Mouse (Mus musculus) adrenal gland, postnatal 10 days (tissue): ENCODE measurements around the gene Fscn2. TPM values are rescaled to one million over a fixed set of nuclear protein-coding genes. Genes with fewer than 3 reads are reported as not detected.

Experiments used
- DNase-seq: peaks from one replicate; pipeline ENCODE4 v3.0.0; 2021; ENCODE audit warnings: mixed read lengths
- total RNA-seq, 2 experiments: library from RNA; stranded (reverse); gene quantifications; 2 replicates each; pipeline ENCODE4 v1.2.3; 2021

Fscn2 gene
- total RNA-seq, 2 experiments from 2014 or later, result 0.15 to 0.45 TPM

- DNase-seq, result no peak
Measured at GRCm38 (mm10) chr11:120359391-120359790, 1.9 kb upstream of the Fscn2 start.

DNA sequence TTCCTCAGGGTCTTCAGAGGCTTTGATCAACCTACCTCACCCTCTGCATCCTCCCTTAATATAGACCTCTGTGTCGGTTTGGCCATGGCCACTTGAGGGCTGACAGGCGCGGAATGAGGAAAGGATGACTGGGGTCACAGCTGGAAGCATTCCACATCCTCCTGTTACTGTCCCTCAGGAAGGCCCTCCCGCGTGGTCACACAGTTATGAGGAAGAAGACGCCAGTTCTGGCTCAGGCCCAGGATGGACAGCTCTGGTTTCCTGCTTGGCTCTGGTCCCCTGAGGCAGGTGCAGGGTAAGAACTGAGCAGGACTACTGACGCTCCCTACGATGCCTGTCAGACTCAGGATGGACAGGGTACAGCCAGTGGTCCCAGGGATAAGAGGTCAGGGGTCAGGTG is 1.3 kb upstream of the Fscn2 start:
- DNase-seq, result peak; percentile 64

DNA sequence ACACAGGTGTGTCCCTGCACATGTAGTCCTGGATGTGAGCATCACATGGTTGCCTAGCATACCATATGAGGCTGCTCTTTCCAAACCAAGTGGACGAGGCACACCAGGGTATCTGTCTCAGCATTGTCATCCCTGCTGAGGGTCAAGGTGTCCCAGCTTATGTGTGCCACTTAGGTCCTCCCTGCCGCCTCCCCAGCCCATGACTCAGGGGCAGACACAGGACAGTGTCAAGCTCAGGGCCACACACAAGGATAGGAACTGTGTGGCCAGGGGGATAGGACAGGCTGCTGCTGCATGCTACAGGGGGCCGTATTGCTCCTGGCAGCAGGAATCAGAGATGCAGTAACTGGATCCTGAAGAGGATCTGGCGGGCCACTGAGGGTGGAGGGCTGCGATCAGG is 579 bp upstream of the Fscn2 start:
- no peak for DNase-seq

- no peak for DNase-seq
Measured at GRCm38 (mm10) chr11:120362891-120363290, 1.6 kb downstream of the Fscn2 start.

DNA sequence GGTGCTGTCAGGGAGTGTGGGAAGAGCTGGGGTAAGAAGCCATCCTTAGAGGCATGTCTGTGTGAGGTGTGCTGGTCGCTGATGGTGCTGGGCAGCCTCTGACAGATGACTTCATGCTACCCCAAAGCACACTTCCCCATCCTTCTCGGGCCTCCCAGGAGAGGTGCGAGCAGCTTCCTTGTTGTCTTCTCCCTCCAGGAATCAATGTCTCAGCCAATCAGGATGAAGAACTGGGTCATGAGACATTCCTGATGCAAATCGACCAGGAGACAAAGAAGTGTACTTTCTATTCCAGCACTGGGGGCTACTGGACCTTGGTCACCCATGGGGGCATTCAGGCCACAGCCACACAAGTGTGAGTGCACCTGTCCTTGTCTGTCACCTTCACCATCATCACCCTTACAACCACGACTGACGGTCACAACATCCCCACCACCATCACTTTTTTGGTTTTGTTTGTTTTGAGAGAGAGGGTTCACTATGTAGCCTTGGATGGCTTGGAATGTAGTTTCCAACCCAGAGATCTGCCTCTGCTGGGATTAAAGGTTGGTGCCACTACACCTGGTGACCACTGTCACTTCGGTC is 5.2 kb downstream of the Fscn2 start:
- no peak for DNase-seq

DNA sequence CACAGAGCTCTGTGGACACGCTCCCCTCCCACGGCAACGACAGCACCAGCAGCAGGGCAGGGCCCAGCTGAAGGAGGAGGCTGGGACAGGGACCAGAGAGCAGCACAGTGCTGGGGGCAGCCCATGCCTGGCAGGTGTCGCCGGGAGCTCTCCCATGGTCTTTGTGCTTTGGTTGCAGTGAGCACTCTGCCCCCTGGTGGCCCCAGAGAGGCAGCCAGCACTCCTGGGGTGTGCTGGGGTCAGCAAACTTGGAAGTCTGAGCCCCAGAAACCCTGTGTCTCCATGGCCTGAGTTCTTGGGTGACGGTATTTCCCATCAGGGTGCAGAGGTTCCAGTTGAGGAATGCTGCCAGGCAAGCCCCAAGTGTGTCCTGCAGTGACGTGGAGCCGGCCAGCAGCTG is 8.3 kb downstream of the Fscn2 start:
- DNase-seq, result peak; percentile 81

DNA sequence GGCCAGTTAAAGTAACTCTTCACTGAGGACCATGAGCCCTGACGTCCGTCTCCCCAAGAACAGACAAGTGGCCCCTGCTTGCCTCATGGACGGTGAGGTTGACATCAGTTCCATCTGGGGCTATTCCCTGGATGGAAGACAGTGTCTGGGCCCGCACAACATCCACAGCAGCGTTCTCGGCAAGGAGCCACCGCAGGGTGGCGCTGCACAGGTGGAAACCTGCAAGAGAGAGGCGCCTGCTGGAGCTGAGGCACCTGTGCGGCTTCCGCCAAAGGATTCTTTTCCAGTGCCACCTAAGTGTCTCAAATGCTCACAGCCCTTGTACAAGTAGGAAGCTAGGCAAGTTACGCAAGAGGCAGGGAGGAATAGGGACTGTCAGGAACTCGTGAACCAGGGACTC is 11.7 kb downstream of the Fscn2 start:
- DNase-seq, result no peak

DNA sequence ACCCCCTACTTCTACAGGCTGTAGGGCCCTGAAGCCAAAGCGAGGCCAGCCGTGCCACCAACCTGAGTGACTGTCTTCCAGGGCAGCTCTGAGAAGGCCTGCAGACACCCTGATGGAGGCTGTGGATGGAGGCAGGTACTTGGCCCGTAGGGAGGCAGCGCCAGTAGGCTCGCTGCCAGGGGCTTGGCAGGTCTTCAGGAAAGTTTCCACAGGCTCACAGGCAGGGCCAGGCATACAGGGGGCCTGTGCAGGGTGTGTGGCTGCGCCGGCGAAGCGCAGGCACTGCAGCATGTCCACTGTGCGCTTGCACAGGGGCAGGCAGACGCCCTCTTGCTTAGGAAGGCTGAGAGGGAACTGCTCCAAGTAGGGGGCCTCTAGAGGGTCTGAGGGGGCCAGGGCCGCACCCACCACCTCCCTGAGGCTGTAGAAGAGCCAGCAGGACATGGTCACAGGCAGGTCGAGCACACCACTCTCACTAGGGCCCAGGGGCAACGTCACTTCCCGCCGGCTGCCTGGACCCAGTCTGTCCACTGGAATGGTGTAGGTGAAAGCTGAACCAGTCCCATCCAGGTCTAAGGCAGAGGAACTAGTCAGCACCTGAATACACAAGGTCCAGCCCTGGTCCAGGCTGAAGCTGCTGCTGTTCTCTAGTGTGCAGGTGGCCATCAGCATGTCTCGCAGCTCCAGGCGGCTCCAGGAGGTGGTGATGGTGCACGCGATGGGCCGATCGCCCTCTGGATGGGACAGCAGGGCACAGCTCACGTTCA is 12.7 kb downstream of the Fscn2 start:
- peak; percentile 86 for DNase-seq

GRCm38 (mm10) chr11:120375324-120375723 is 14.0 kb downstream of the Fscn2 start:
- DNase-seq, result no peak

DNA sequence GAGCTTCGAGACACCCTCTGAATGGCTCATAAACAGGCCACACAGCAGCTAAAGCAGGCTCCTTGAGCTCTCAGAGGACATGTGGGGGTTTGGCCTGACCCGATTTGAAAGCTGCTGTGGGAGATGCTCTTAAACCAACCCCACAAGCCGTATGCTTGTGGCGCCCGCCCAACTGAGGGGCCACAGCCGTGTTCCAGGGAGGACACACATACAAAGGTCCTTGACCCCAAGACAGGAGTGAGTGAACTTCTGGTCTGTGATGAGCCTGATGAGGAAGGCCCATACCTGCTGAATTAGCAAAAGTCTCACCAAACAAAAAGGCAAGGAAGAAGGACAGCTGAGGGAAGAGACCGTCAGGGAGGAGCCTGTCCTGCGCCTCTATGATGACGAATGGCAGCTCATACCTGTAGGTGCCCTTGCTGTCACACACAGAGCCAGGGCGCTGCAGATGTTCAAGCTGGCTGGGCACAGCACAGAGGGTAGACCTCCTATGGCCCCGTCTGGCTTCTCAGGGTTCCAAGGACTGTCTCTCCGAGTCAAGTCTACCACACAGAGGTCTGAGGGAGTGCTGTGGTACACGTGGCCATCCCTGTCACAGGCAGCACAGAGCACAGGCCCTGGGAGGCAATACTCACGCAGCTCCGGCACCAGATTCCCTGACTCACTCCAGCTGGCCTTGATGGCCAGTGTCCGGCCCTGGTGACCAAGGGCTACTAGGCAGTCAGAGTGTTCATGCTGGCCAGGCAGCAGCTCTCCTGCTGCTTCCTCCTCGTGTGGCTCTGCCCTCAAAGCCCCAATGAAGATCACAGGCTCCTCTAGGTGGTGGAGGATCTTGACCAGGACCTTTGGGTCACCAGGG is 15.2 kb downstream of the Fscn2 start:
- peak; percentile 69 for DNase-seq

DNA sequence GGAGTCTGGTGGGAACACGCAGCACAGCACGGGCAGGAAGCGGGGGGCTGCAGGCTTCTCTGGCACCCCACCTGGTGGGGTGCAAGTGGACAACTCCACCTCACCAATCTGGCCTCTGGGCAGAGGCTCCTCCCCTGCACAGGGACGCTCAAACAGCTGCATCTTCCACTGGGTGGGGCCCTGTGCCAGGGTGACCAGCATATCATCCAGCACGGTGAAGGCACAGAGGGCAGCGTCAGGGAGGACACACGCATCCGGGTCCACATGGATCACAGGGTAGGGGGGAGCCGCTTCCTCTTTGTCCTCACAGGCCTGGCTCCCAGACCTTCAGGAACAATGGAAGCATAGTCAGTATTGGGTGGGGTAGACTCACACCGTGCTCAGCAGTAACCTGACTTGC is 16.0 kb downstream of the Fscn2 start:
- DNase-seq, result no peak

- DNase-seq, result peak; percentile 56
Measured at GRCm38 (mm10) chr11:120378031-120378610, 16.8 kb downstream of the Fscn2 start.

- DNase-seq, result peak; percentile 94
Measured at GRCm38 (mm10) chr11:120378611-120379540, 17.5 kb downstream of the Fscn2 start, which contains the start of gene Faap100. TSS of gene Faap100 (minus strand) at chr11:120378764.

DNA sequence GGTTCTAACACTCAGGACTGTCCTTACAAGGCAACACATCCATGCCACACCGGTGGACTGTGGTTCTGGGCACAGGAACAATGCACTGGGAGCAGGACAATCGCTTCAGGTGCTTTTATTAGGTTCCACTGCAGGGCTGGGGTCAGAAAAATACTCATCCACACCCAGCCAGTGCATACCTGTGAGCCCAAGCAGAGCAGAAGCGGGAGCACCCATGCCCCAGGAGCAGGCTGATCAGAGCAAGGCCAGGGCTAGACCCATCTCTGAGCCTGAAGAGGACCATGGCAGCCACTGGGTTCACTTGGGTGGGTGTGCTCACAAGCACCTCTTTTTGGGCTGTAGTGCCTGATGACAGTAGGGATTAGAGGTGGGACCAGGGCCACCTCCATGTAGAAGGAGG is 18.9 kb downstream of the Fscn2 start:
- peak; percentile 2 for DNase-seq

DNA sequence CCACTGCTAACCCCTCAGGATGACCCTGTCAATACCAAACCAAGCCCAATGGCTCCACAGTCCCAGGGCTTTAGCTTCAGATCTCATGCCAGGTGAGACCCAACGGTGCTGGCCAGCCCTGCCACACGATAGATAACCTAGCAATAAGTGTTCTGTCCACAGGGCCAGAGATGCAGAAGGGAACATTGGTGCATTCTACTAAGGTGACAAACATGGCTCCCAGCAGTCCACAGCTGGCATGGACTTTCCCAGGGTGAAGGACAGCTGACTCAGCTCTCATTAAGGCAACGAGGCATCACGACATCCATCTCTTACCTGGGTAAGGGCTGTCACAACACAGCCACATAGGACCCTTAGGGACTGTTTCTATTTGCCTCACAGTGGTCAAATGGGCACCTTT is 19.8 kb downstream of the Fscn2 start:
- DNase-seq, result peak; percentile 11

GRCm38 (mm10) chr11:120382509-120382908 is 21.2 kb downstream of the Fscn2 start:
- no peak for DNase-seq

GRCm38 (mm10) chr11:120386632-120387031 is 25.3 kb downstream of the Fscn2 start:
- DNase-seq, result no peak

DNA sequence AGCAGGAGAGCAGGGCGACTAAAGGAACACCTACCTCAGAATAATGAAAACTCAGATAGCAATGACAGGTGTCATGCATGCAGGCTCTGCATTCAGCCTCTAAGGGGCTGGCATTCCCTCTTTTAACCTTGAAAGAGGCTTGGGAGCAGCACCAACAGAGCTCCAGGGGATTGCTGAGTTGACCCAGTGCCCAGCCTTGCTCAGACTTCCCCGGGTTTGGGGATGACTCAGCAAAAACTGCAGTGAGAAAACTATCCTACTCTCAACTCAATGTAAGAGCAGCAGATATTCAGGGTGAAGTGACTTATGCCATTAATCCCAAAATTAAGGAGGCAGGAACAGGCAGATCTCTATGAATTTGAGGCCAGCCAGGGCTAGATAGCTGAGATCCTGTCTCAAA is 25.8 kb downstream of the Fscn2 start:
- peak; percentile 77 for DNase-seq

DNA sequence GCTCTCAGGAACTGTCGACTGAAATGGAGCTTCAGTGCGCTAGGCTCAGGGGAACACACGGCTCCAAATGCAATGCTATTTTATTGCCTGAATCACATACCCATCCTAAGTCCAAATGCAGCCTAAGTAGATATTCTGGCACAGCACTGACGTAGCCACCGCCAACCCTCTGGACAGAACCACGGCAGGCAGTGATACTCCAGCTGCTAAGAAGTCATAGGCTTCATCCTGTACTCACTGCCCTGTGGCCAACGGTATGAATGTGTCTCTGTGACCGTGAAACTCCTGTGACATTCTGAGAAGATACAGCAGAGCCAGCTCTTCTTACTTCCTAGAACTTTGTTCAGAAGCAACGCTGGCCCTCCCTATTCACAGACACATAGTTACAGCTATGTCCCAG is 27.2 kb downstream of the Fscn2 start:
- no peak for DNase-seq

- peak; percentile 32 for DNase-seq
Measured at GRCm38 (mm10) chr11:120395661-120396060, 34.3 kb downstream of the Fscn2 start.

GRCm38 (mm10) chr11:120397602-120398001 is 36.3 kb downstream of the Fscn2 start:
- no peak for DNase-seq

DNA sequence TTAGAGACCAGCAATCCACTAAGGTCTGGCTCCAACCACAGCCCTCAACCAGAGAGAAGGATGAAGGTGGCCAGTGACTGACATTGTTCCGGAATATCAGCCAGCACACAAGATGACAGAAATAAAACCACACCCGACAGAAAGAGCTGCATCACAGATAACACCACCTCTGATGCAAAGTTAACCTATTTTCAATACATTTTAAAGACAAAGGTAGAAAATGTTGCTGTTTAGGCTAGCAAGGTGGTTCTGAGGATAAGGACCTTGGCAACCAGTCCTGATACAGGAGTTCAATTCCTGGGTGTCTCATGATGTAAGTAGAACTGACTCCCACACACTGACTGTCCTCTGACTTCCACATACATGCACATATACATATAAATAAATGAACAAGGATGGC is 38.0 kb downstream of the Fscn2 start:
- DNase-seq, result no peak
